Mouse (Mus musculus): ENCODE measurements around the gene Capn15. TPM values are rescaled to one million over a fixed set of nuclear protein-coding genes. Genes with fewer than 3 reads are reported as not detected.

The Capn15 gene
- total and polyA plus RNA-seq, 3 experiments = 2.1 to 11.5 (median 6.0) TPM

DNA sequence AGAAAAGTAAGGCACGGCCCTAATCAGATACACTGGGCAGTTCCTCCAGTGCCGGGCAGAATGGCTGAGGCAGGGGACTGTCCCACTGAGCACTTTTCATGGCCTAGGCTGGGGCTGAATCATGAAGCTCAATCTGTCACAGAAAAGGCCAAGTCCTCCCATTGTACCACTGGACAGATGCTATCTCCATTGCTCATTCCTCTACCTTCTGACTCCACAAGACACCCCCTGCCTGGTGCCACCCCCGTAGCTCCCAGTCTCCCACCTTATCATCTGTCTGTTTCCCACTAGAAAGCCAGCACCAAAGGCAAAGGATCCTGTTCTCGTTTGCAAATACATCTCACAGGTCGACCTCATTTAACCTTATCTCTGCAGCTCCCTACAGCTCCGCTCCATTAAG lies 46.4 kb upstream of the Capn15 start:
- H3K79me2 ChIP-seq (replicated peaks; ENCODE audit: control insufficient read depth, extremely low read depth, insufficient read depth, poor library complexity, severe bottlenecking) = no peaks in the 10 kb centered on the region
- peaks cover 3 to 44% of the 10 kb centered on the region in 2 experiments for H3K36me3 ChIP-seq (replicated peaks in 1 of 2; ENCODE audit: control insufficient read depth in 1 of 2, insufficient read depth in 1 of 2, low read length in 1 of 2)
- no peak overlapping the region for H3K4me2 ChIP-seq (ENCODE audit: insufficient read depth, low read depth, poor library complexity, severe bottlenecking)
- no peak for TF ChIP-seq POLR2AphosphoS2 (IDR thresholded peaks at IDR 0.05; ENCODE audit: low read depth, low read length)
- no peak for TF ChIP-seq ZC3H11A (IDR thresholded peaks at IDR 0.05; ENCODE audit: low read depth, low read length)
- no peak for TF ChIP-seq MXI1 (IDR thresholded peaks at IDR 0.05; ENCODE audit: low read depth, low read length)
- TF ChIP-seq ZMIZ1 (IDR thresholded peaks at IDR 0.05; ENCODE audit: low read depth, low read length) = no peak
- no peak for TF ChIP-seq SIN3A (IDR thresholded peaks at IDR 0.05; ENCODE audit: low read length)
- no peak for TF ChIP-seq SMC3 (IDR thresholded peaks at IDR 0.05; ENCODE audit: low read depth, low read length)
- no peak for TF ChIP-seq CHD1 (IDR thresholded peaks at IDR 0.05; ENCODE audit: low read depth, low read length)
- TF ChIP-seq MEF2A (IDR thresholded peaks at IDR 0.05; ENCODE audit: borderline replicate concordance, low read depth, low read length) = no peak
- no peak for TF ChIP-seq RAD21 (IDR thresholded peaks at IDR 0.05; ENCODE audit: low read depth, low read length)
- TF ChIP-seq ETS1 (conservative IDR thresholded peaks at IDR 0.05; ENCODE audit: low read depth, low read length) = no peak
- TF ChIP-seq MAX (IDR thresholded peaks at IDR 0.05; ENCODE audit: low read length) = no peak
- TF ChIP-seq NRF1 (IDR thresholded peaks at IDR 0.05; ENCODE audit: low read depth, low read length) = no peak
- no peak for TF ChIP-seq IRF4 (IDR thresholded peaks at IDR 0.05; ENCODE audit: low read depth, low read length)
- TF ChIP-seq TCF12 (IDR thresholded peaks at IDR 0.05; ENCODE audit: low read depth, low read length) = no peak
- no peak for TF ChIP-seq POLR2A (IDR thresholded peaks at IDR 0.05; ENCODE audit: low read depth, low read length)
- no peak for TF ChIP-seq HCFC1 (IDR thresholded peaks at IDR 0.05; ENCODE audit: low read depth, low read length)
- TF ChIP-seq MAZ (IDR thresholded peaks at IDR 0.05; ENCODE audit: low read depth, low read length) = no peak
- TF ChIP-seq USF1 (IDR thresholded peaks at IDR 0.05; ENCODE audit: low read depth, low read length) = no peak
- TF ChIP-seq NELFE (IDR thresholded peaks at IDR 0.05; ENCODE audit: low read depth, low read length) = no peak
- no peak for TF ChIP-seq CTCF (conservative IDR thresholded peaks at IDR 0.05 in 1 of 2, IDR thresholded peaks at IDR 0.05 in 1 of 2; ENCODE audit: low read depth in 2 of 2, low read length in 2 of 2)
- no peak for DNase-seq (ENCODE audit: extremely low read depth)
- no peak overlapping the region for H3K27ac ChIP-seq (ENCODE audit: insufficient read depth, low read depth)
- H3K9ac ChIP-seq (ENCODE audit: insufficient read depth, low read depth) = no peak overlapping the region
- in situ Hi-C loops (cut with MboI; ENCODE audit: low pct_ligation_motif_present, low pct_unique_long_range_greater_than_20kb, low sequenced_read_pairs) = no loop called here
- no peak overlapping the region for H3K4me3 ChIP-seq (replicated peaks in 1 of 3; ENCODE audit: low read depth in 2 of 3, low read length in 2 of 3, poor library complexity in 1 of 3)
- no peaks in the 10 kb centered on the region for H3K9me3 ChIP-seq (replicated peaks; ENCODE audit: low read length)
- dilution Hi-C loops (cut with MboI; ENCODE audit: extremely low pct_ligation_motif_present, extremely low pct_unique_long_range_greater_than_20kb, low sequenced_read_pairs) = no loop called here
- H3K27me3 ChIP-seq (replicated peaks) = no peaks in the 10 kb centered on the region
- peaks cover 8 to 30% of the 10 kb centered on the region in 2 experiments for H3K4me1 ChIP-seq (ENCODE audit: control insufficient read depth in 1 of 2, insufficient read depth in 2 of 2)

GRCm38 (mm10) chr17:26031583-26031982 lies 46.0 kb upstream of the Capn15 start:
- Histone ChIP-seq H3K9ac (ENCODE audit: insufficient read depth, low read depth) (no peak overlapping the region), H3K79me2 (replicated peaks; ENCODE audit: control insufficient read depth, extremely low read depth, insufficient read depth, poor library complexity, severe bottlenecking) (no peaks in the 10 kb centered on the region), H3K36me3 (replicated peaks in 1 of 2; ENCODE audit: control insufficient read depth in 1 of 2, insufficient read depth in 1 of 2, low read length in 1 of 2) (peaks cover 3 to 42% of the 10 kb centered on the region in 2 experiments), H3K9me3 (replicated peaks; ENCODE audit: low read length) (no peaks in the 10 kb centered on the region), H3K4me1 (ENCODE audit: control insufficient read depth in 1 of 2, insufficient read depth in 2 of 2) (peaks cover 8 to 31% of the 10 kb centered on the region in 2 experiments), H3K27ac (ENCODE audit: insufficient read depth, low read depth) (no peak overlapping the region), H3K4me2 (ENCODE audit: insufficient read depth, low read depth, poor library complexity, severe bottlenecking) (no peak overlapping the region), H3K27me3 (replicated peaks) (no peaks in the 10 kb centered on the region), H3K4me3 (replicated peaks in 1 of 3; ENCODE audit: low read depth in 2 of 3, low read length in 2 of 3, poor library complexity in 1 of 3) (no peak overlapping the region)
- no peak for TF ChIP-seq TCF12 (IDR thresholded peaks at IDR 0.05; ENCODE audit: low read depth, low read length)
- TF ChIP-seq SIN3A (IDR thresholded peaks at IDR 0.05; ENCODE audit: low read length) = no peak
- TF ChIP-seq MAZ (IDR thresholded peaks at IDR 0.05; ENCODE audit: low read depth, low read length) = no peak
- in situ Hi-C loops (cut with MboI; ENCODE audit: low pct_ligation_motif_present, low pct_unique_long_range_greater_than_20kb, low sequenced_read_pairs) = no loop called here
- dilution Hi-C loops (cut with MboI; ENCODE audit: extremely low pct_ligation_motif_present, extremely low pct_unique_long_range_greater_than_20kb, low sequenced_read_pairs) = no loop called here
- DNase-seq (ENCODE audit: extremely low read depth) = no peak

Data from CH12.LX (cell line).